Mouse (Mus musculus): ENCODE data around the gene Lasp1.

The Lasp1 gene

GRCm38 (mm10) chr11:97810970-97811369 is 12.2 kb downstream of the Lasp1 start:
- DNase-seq (ENCODE audit: low read depth, low spot score), result no peak

GRCm38 (mm10) chr11:97811569-97812362 is 13.0 kb downstream of the Lasp1 start:
- DNase-seq (ENCODE audit: low read depth, low spot score), result no peak

GRCm38 (mm10) chr11:97812491-97812921 is 13.7 kb downstream of the Lasp1 start:
- peak; percentile 65 for DNase-seq (ENCODE audit: low read depth, low spot score)

GRCm38 (mm10) chr11:97813085-97813484 is 14.3 kb downstream of the Lasp1 start:
- DNase-seq (ENCODE audit: low read depth, low spot score), result peak; percentile 70

- DNase-seq (ENCODE audit: low read depth, low spot score), result no peak
These were observed 15.1 kb downstream of the Lasp1 start for GRCm38 (mm10) chr11:97813746-97814515.

- no peak for DNase-seq (ENCODE audit: low read depth, low spot score)
These were observed 16.9 kb downstream of the Lasp1 start for GRCm38 (mm10) chr11:97815736-97816135.

- no peak for DNase-seq (ENCODE audit: low read depth, low spot score)
These were observed 17.4 kb downstream of the Lasp1 start for GRCm38 (mm10) chr11:97816176-97816575.

- no peak for DNase-seq (ENCODE audit: low read depth, low spot score)
These were observed 18.1 kb downstream of the Lasp1 start for GRCm38 (mm10) chr11:97816916-97817315.

GRCm38 (mm10) chr11:97817379-97817778 is 18.6 kb downstream of the Lasp1 start:
- DNase-seq (ENCODE audit: low read depth, low spot score), result peak; percentile 63

GRCm38 (mm10) chr11:97818003-97818402 is 19.2 kb downstream of the Lasp1 start:
- no peak for DNase-seq (ENCODE audit: low read depth, low spot score)

- no peak for DNase-seq (ENCODE audit: low read depth, low spot score)
These were observed 19.8 kb downstream of the Lasp1 start for GRCm38 (mm10) chr11:97818571-97818970.

GRCm38 (mm10) chr11:97819102-97819501 is 20.3 kb downstream of the Lasp1 start:
- no peak for DNase-seq (ENCODE audit: low read depth, low spot score)

- no peak for DNase-seq (ENCODE audit: low read depth, low spot score)
These were observed 21.1 kb downstream of the Lasp1 start for GRCm38 (mm10) chr11:97819923-97820322.

GRCm38 (mm10) chr11:97820840-97821239 is 22.0 kb downstream of the Lasp1 start:
- DNase-seq (ENCODE audit: low read depth, low spot score), result no peak

GRCm38 (mm10) chr11:97821401-97822064 is 22.7 kb downstream of the Lasp1 start:
- no peak for DNase-seq (ENCODE audit: low read depth, low spot score)

- DNase-seq (ENCODE audit: low read depth, low spot score), result no peak
These were observed 24.2 kb downstream of the Lasp1 start for GRCm38 (mm10) chr11:97822840-97823603.

GRCm38 (mm10) chr11:97824168-97824567 is 25.4 kb downstream of the Lasp1 start:
- no peak for DNase-seq (ENCODE audit: low read depth, low spot score)

- DNase-seq (ENCODE audit: low read depth, low spot score), result no peak
These were observed 26.1 kb downstream of the Lasp1 start for GRCm38 (mm10) chr11:97824895-97825294.

GRCm38 (mm10) chr11:97825295-97825694 is 26.5 kb downstream of the Lasp1 start:
- DNase-seq (ENCODE audit: low read depth, low spot score), result no peak

- DNase-seq (ENCODE audit: low read depth, low spot score), result no peak
These were observed 27.2 kb downstream of the Lasp1 start for GRCm38 (mm10) chr11:97825971-97826370.

- DNase-seq (ENCODE audit: low read depth, low spot score), result peak; percentile 61
These were observed 27.6 kb downstream of the Lasp1 start for GRCm38 (mm10) chr11:97826414-97826813.

Data from ES-CJ7 (cell line).